Mouse (Mus musculus): ENCODE measurements around the gene Lrig1. TPM values are rescaled to one million over a fixed set of nuclear protein-coding genes. Genes with fewer than 3 reads are reported as not detected.

The Lrig1 gene
- polyA plus RNA-seq, 1 experiment from 2014 or later = 32.6 TPM

DNA sequence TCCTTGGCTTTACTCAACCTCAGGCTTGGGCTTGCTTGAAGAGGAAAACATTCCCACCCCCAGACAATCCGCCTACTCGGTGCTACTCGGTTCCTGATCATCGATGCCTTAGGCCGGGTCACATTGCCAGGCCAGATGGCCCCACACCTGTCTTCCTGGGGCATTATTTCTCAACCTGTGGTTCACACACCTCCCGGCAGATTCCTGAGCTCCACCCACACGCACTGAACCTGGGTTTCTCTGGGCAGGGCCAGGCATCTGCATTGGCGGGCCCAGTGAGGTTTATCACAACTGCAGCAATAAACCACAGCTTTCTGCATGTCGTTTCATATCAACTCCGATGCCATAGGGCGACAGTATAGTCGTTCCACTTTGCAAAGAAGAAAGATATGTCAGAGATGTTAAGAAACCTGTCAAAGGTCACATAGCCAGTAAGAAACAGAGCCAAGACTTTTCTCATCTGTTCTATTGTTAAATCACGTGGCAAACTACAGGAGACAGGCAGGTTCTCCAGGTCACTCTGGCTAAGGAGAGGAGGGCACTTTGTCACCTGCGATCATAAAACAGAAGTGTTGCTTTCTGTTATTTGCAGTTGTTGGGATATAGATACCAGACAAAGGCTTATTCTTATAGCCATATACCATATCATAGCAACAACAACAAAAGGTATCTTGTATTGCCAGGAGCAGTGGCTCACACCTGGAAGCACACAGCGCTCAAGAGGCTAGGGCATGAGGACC is 18.8 kb upstream of the Lrig1 start:
- DNase-seq (ENCODE audit: low spot score) = no peak
- Histone ChIP-seq H3K9ac (ENCODE audit: low read depth, low read length) (no peak overlapping the region), H3K27me3 (replicated peaks; ENCODE audit: control insufficient read depth, insufficient read depth, low read length) (no peaks in the 10 kb centered on the region), H3K9me3 (ENCODE audit: control insufficient read depth, low read length) (no peaks in the 10 kb centered on the region), H3K4me1 (ENCODE audit: control insufficient read depth, insufficient read depth, low read length) (peaks cover 22% of the 10 kb centered on the region), H3K4me2 (ENCODE audit: low read depth, low read length) (no peak overlapping the region), H3K4me3 (ENCODE audit: low read depth, low read length) (no peak overlapping the region), H3K27ac (replicated peaks; ENCODE audit: low read depth, low read length) (no peak overlapping the region), H3K36me3 (ENCODE audit: control insufficient read depth, insufficient read depth, low read length) (no peaks in the 10 kb centered on the region)
- 76% methylated on average over 15 of the region's 15 CpGs for WGBS
- no peak for ATAC-seq (ENCODE audit: low read depth)

DNA sequence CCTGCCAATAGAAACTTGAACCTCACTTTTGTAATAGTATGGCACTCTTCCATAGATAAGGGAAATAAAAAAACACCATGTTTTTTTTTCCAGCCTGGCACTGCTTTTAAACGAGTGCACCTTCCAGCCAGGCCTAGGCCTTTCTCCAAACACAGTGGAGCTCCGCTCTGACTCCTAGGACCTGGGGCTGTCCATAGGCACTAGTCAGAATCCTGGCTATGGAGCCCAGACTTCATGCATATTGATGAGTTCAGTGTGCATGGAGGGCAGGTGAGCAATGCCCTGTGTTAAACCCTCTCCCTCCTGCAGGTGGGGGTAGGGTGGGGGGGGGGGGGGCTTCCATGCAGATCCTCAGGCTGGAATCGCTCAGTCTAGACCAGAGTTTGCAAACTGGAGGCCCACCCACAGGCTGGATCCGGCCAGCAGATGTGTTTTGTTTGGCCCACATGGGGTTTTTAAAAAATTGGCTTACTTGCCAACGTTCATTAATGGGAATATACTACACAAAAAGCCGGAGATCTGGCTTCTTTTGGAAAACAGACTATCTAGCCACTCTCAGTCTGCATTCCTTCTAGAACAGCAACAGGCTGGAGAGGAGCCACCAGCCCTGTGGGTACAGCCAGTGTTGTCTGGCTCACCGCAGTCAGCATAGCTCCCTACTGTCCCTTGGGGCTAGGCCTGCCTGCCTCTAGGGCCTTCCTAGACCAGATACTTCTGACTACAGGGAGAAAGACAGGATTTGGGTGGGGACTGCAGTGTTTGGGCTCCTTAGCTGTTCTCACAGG is 17.9 kb upstream of the Lrig1 start:
- Histone ChIP-seq H3K9ac (ENCODE audit: low read depth, low read length) (no peak overlapping the region), H3K4me2 (ENCODE audit: low read depth, low read length) (no peak overlapping the region), H3K4me1 (ENCODE audit: control insufficient read depth, insufficient read depth, low read length) (peaks cover 22% of the 10 kb centered on the region), H3K9me3 (ENCODE audit: control insufficient read depth, low read length) (no peaks in the 10 kb centered on the region), H3K27me3 (replicated peaks; ENCODE audit: control insufficient read depth, insufficient read depth, low read length) (no peaks in the 10 kb centered on the region), H3K27ac (replicated peaks; ENCODE audit: low read depth, low read length) (peak overlapping the region; percentile 52; the same call in 1 of the 2 replicates), H3K4me3 (ENCODE audit: low read depth, low read length) (no peak overlapping the region), H3K36me3 (ENCODE audit: control insufficient read depth, insufficient read depth, low read length) (no peaks in the 10 kb centered on the region)
- DNase-seq (ENCODE audit: low spot score) (peak; percentile 73), ATAC-seq (ENCODE audit: low read depth) (peak; percentile 82)
- WGBS = 41% methylated on average over 7 of the region's 7 CpGs

GRCm38 (mm10) chr6:94715645-94715940 is 15.6 kb upstream of the Lrig1 start:
- H3K9me3 ChIP-seq (ENCODE audit: control insufficient read depth, low read length) = no peaks in the 10 kb centered on the region
- no peaks in the 10 kb centered on the region for H3K27me3 ChIP-seq (replicated peaks; ENCODE audit: control insufficient read depth, insufficient read depth, low read length)
- no peak overlapping the region for H3K27ac ChIP-seq (replicated peaks; ENCODE audit: low read depth, low read length)
- DNase-seq (ENCODE audit: low spot score) (no peak), ATAC-seq (ENCODE audit: low read depth) (no peak)
- peaks cover 22% of the 10 kb centered on the region for H3K4me1 ChIP-seq (ENCODE audit: control insufficient read depth, insufficient read depth, low read length)
- no peaks in the 10 kb centered on the region for H3K36me3 ChIP-seq (ENCODE audit: control insufficient read depth, insufficient read depth, low read length)
- 15% methylated on average over 4 of the region's 4 CpGs for WGBS
- H3K9ac ChIP-seq (ENCODE audit: low read depth, low read length) = no peak overlapping the region
- no peak overlapping the region for H3K4me3 ChIP-seq (ENCODE audit: low read depth, low read length)
- H3K4me2 ChIP-seq (ENCODE audit: low read depth, low read length) = no peak overlapping the region

DNA sequence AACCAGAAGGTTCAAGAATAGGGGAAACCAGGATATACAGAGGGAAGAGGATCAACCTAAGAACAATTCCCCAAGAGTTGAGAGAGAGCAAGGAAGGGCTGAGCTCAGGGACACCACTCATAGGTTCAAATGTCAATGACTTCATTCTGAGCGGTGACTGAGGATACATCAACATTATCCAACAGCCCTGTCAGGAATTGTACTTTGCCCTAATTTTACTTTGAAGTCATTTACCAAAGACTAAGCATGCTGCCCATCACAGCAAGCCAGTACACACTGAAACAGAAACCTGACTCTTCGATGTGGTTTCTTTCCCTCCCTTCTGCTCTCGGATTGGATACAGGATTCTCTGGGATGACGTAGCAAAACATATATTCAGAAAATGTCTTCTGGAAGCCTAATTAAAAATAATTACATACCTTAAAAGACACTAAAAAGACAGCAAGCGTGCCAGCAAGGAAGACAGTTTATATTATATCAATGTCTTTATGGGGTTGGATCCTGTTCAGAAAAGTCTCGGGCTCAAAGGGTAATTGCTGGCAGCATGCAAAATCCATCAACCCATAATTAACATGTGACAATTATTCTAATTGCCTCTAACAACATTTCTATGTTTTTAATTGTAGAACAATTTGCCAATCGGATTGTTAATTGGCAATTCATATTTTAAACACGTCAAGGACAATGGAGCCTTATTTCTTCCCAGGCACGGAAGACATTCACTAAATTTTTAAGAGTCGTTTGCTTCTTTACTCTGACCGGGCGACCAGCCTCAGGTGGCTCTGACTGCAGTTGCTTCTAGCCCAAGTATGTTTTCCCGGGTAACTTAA is 15.1 kb upstream of the Lrig1 start:
- 25% methylated on average over 13 of the region's 13 CpGs for WGBS
- peaks cover 22% of the 10 kb centered on the region for H3K4me1 ChIP-seq (ENCODE audit: control insufficient read depth, insufficient read depth, low read length)
- ATAC-seq (ENCODE audit: low read depth) (no peak), DNase-seq (ENCODE audit: low spot score) (no peak)
- H3K4me2 ChIP-seq (ENCODE audit: low read depth, low read length) = peak overlapping the region; percentile 3; the same call in 1 of the 2 replicates
- no peak overlapping the region for H3K27ac ChIP-seq (replicated peaks; ENCODE audit: low read depth, low read length)
- no peak overlapping the region for H3K9ac ChIP-seq (ENCODE audit: low read depth, low read length)
- no peaks in the 10 kb centered on the region for H3K36me3 ChIP-seq (ENCODE audit: control insufficient read depth, insufficient read depth, low read length)
- H3K4me3 ChIP-seq (ENCODE audit: low read depth, low read length) = no peak overlapping the region
- no peaks in the 10 kb centered on the region for H3K27me3 ChIP-seq (replicated peaks; ENCODE audit: control insufficient read depth, insufficient read depth, low read length)
- H3K9me3 ChIP-seq (ENCODE audit: control insufficient read depth, low read length) = no peaks in the 10 kb centered on the region

GRCm38 (mm10) chr6:94709832-94710231 is 9.9 kb upstream of the Lrig1 start:
- no peak overlapping the region for H3K4me3 ChIP-seq (ENCODE audit: low read depth, low read length)
- no peaks in the 10 kb centered on the region for H3K9me3 ChIP-seq (ENCODE audit: control insufficient read depth, low read length)
- no peak overlapping the region for H3K27ac ChIP-seq (replicated peaks; ENCODE audit: low read depth, low read length)
- no peak overlapping the region for H3K9ac ChIP-seq (ENCODE audit: low read depth, low read length)
- peaks cover 6% of the 10 kb centered on the region; the same call in 1 of the 2 replicates for H3K4me1 ChIP-seq (ENCODE audit: control insufficient read depth, insufficient read depth, low read length)
- H3K36me3 ChIP-seq (ENCODE audit: control insufficient read depth, insufficient read depth, low read length) = no peaks in the 10 kb centered on the region
- WGBS = 60% methylated on average over 3 of the region's 3 CpGs
- H3K4me2 ChIP-seq (ENCODE audit: low read depth, low read length) = no peak overlapping the region
- ATAC-seq (ENCODE audit: low read depth) (no peak), DNase-seq (ENCODE audit: low spot score) (no peak)
- no peaks in the 10 kb centered on the region for H3K27me3 ChIP-seq (replicated peaks; ENCODE audit: control insufficient read depth, insufficient read depth, low read length)

GRCm38 (mm10) chr6:94709150-94709549 is 9.2 kb upstream of the Lrig1 start:
- peaks cover 4% of the 10 kb centered on the region; the same call in 1 of the 2 replicates for H3K4me1 ChIP-seq (ENCODE audit: control insufficient read depth, insufficient read depth, low read length)
- no peaks in the 10 kb centered on the region for H3K27me3 ChIP-seq (replicated peaks; ENCODE audit: control insufficient read depth, insufficient read depth, low read length)
- no peaks in the 10 kb centered on the region for H3K9me3 ChIP-seq (ENCODE audit: control insufficient read depth, low read length)
- no peak overlapping the region for H3K4me3 ChIP-seq (ENCODE audit: low read depth, low read length)
- ATAC-seq (ENCODE audit: low read depth) (no peak), DNase-seq (ENCODE audit: low spot score) (no peak)
- H3K36me3 ChIP-seq (ENCODE audit: control insufficient read depth, insufficient read depth, low read length) = no peaks in the 10 kb centered on the region
- H3K4me2 ChIP-seq (ENCODE audit: low read depth, low read length) = no peak overlapping the region
- H3K27ac ChIP-seq (replicated peaks; ENCODE audit: low read depth, low read length) = no peak overlapping the region
- WGBS = 74% methylated on average over 1 of the region's 1 CpGs
- H3K9ac ChIP-seq (ENCODE audit: low read depth, low read length) = no peak overlapping the region

GRCm38 (mm10) chr6:94707254-94707653 is 7.3 kb upstream of the Lrig1 start:
- DNase-seq (ENCODE audit: low spot score) (peak; percentile 83), ATAC-seq (ENCODE audit: low read depth) (no peak)
- no peak overlapping the region for H3K9ac ChIP-seq (ENCODE audit: low read depth, low read length)
- peak overlapping the region; percentile 9; the same call in 1 of the 2 replicates for H3K27ac ChIP-seq (replicated peaks; ENCODE audit: low read depth, low read length)
- H3K9me3 ChIP-seq (ENCODE audit: control insufficient read depth, low read length) = no peaks in the 10 kb centered on the region
- no peak overlapping the region for H3K4me3 ChIP-seq (ENCODE audit: low read depth, low read length)
- no peaks in the 10 kb centered on the region; the same call in 1 of the 2 replicates for H3K27me3 ChIP-seq (replicated peaks; ENCODE audit: control insufficient read depth, insufficient read depth, low read length)
- no peak overlapping the region; the same call in 1 of the 2 replicates for H3K4me2 ChIP-seq (ENCODE audit: low read depth, low read length)
- no peaks in the 10 kb centered on the region for H3K36me3 ChIP-seq (ENCODE audit: control insufficient read depth, insufficient read depth, low read length)
- peaks cover 4% of the 10 kb centered on the region; the same call in 1 of the 2 replicates for H3K4me1 ChIP-seq (ENCODE audit: control insufficient read depth, insufficient read depth, low read length)
- WGBS = 33% methylated on average over 5 of the region's 5 CpGs

DNA sequence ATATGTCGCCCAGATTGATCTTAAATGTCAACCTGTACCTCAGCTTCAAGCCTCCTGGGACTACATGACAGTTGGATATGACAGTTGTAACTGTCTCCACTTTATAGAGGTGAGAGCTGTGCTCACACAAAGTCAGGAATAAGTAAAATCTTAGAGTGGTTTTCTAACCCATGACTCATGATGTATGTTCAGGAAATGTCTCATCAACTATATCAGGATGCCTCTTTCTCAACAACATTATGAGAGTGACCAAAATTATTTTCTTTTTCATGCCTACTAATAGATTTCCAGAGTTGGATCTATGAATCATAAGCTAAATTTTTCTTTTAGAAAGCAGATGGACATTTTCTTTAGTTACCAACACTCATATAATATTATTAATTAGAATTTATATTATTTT is 6.0 kb upstream of the Lrig1 start:
- DNase-seq (ENCODE audit: low spot score) (no peak), ATAC-seq (ENCODE audit: low read depth) (no peak)
- 58% methylated on average over 1 of the region's 1 CpGs for WGBS
- Histone ChIP-seq H3K4me1 (ENCODE audit: control insufficient read depth, insufficient read depth, low read length) (peaks cover 9% of the 10 kb centered on the region), H3K4me3 (ENCODE audit: low read depth, low read length) (no peak overlapping the region), H3K27me3 (replicated peaks; ENCODE audit: control insufficient read depth, insufficient read depth, low read length) (no peaks in the 10 kb centered on the region; the same call in 1 of the 2 replicates), H3K9me3 (ENCODE audit: control insufficient read depth, low read length) (no peaks in the 10 kb centered on the region), H3K9ac (ENCODE audit: low read depth, low read length) (no peak overlapping the region), H3K4me2 (ENCODE audit: low read depth, low read length) (no peak overlapping the region), H3K36me3 (ENCODE audit: control insufficient read depth, insufficient read depth, low read length) (no peaks in the 10 kb centered on the region), H3K27ac (replicated peaks; ENCODE audit: low read depth, low read length) (no peak overlapping the region)
